Mouse (Mus musculus) heart, embryonic 15.5 days (tissue): ENCODE results near the gene Catsper1. TPM values are rescaled to one million over a fixed set of nuclear protein-coding genes. Genes with fewer than 3 reads are reported as not detected.
A peak's percentile ranks its signal among the peaks of the same experiment; 100 is the strongest.
"Not testable (repeated sequence)": the region's sequence is repeated elsewhere in the genome, so short reads cannot be mapped to it uniquely, and the experiment has no call there.

Experiments used
- ATAC-seq: fragments of 200-750 bp; cut with Nextera tagmentation; replicated peaks from 2 replicates; pipeline ENCODE4 v1.8.0; 2017; ENCODE audit warnings: low read depth, moderate TSS enrichment; ENCODE audit not compliant: insufficient number of reproducible peaks, insufficient read depth, low FRiP score
- H3K27ac ChIP-seq: fragments of 300-500 bp; sonication (generic); 2 replicates; pipeline ENCODE4 v1.5.1; 2015; ENCODE audit warnings: mild to moderate bottlenecking, inconsistent platforms
- H3K27me3 ChIP-seq: fragments of 300-500 bp; sonication (generic); 2 replicates; pipeline ENCODE4 v1.6.1; 2015; ENCODE audit warnings: inconsistent platforms
- H3K36me3 ChIP-seq: fragments of 300-500 bp; sonication (generic); 2 replicates; pipeline ENCODE4 v1.6.1; 2015; ENCODE audit warnings: mild to moderate bottlenecking, inconsistent platforms
- H3K4me1 ChIP-seq: fragments of 300-500 bp; sonication (generic); replicated peaks from 2 replicates; pipeline ENCODE4 v1.6.1; 2015; ENCODE audit warnings: inconsistent platforms
- H3K4me2 ChIP-seq: fragments of 300-500 bp; sonication (generic); 2 replicates; pipeline ENCODE4 v1.6.1; 2015; ENCODE audit warnings: inconsistent platforms, mild to moderate bottlenecking, moderate library complexity
- H3K4me3 ChIP-seq: fragments of 300-500 bp; sonication (generic); 2 replicates; pipeline ENCODE4 v1.5.1; 2015; ENCODE audit warnings: mild to moderate bottlenecking, inconsistent platforms
- H3K9ac ChIP-seq: fragments of 300-500 bp; sonication (generic); 2 replicates; pipeline ENCODE4 v1.6.1; 2015; ENCODE audit warnings: mild to moderate bottlenecking, inconsistent platforms
- H3K9me3 ChIP-seq: fragments of 300-500 bp; sonication (generic); replicated peaks from 2 replicates; pipeline ENCODE4 v1.6.1; 2016; ENCODE audit warnings: inconsistent platforms
- WGBS: fragments of 180-500 bp; shearing (Covaris S2); methylation state at CpG from one replicate; pipeline ENCODE4 v1.1.7; 2015; ENCODE audit warnings: mixed read lengths; 5-methylcytosine and 5-hydroxymethylcytosine counted together
- polyA plus RNA-seq: library from polyadenylated mRNA; unstranded; fragments of >200 nt; fragmentation: Nextera tagmentation; extraction: Ambion mirVana; gene quantifications from 2 replicates; pipeline ENCODE4 v1.2.1, GENCODE M21; 2015

The Catsper1 gene
- polyA plus RNA-seq, 1 experiment from 2014 or later, result not detected

GRCm38 (mm10) chr19:5313189-5313588 lies 22.4 kb upstream of the Catsper1 start:
- Histone ChIP-seq H3K27me3 (no peaks in the 10 kb centered on the region), H3K9ac (no peak overlapping the region), H3K36me3 (no peaks in the 10 kb centered on the region), H3K27ac (no peak overlapping the region), H3K4me2 (no peak overlapping the region), H3K4me3 (no peak overlapping the region), H3K9me3 (peaks cover 4% of the 10 kb centered on the region; the same call in 1 of the 2 replicates), H3K4me1 (no peaks in the 10 kb centered on the region)
- WGBS, result 80% methylated on average over 8 of the region's 8 CpGs
- ATAC-seq, result no peak

GRCm38 (mm10) chr19:5323801-5324200 lies 11.7 kb upstream of the Catsper1 start:
- no peaks in the 10 kb centered on the region for H3K4me1 ChIP-seq
- H3K9me3 ChIP-seq, result no peaks in the 10 kb centered on the region
- no peak for ATAC-seq
- H3K4me3 ChIP-seq, result no peak overlapping the region
- no peak overlapping the region for H3K27ac ChIP-seq
- H3K27me3 ChIP-seq, result no peaks in the 10 kb centered on the region
- no peaks in the 10 kb centered on the region for H3K36me3 ChIP-seq
- WGBS, result 54% methylated on average over 17 of the region's 17 CpGs
- no peak overlapping the region for H3K9ac ChIP-seq
- no peak overlapping the region for H3K4me2 ChIP-seq

- H3K9ac ChIP-seq, result no peak overlapping the region
- 76% methylated on average over 19 of the region's 19 CpGs for WGBS
- H3K36me3 ChIP-seq, result no peaks in the 10 kb centered on the region
- no peaks in the 10 kb centered on the region for H3K4me1 ChIP-seq
- H3K9me3 ChIP-seq, result no peaks in the 10 kb centered on the region
- ATAC-seq, result no peak
- H3K4me2 ChIP-seq, result no peak overlapping the region
- H3K27me3 ChIP-seq, result no peaks in the 10 kb centered on the region
- no peak overlapping the region for H3K4me3 ChIP-seq
- H3K27ac ChIP-seq, result no peak overlapping the region
These were observed 7.6 kb upstream of the Catsper1 start for GRCm38 (mm10) chr19:5327970-5328369.

- H3K36me3 ChIP-seq, result no peaks in the 10 kb centered on the region
- H3K4me2 ChIP-seq, result no peak overlapping the region
- H3K4me3 ChIP-seq, result no peak overlapping the region
- H3K4me1 ChIP-seq, result peaks cover 7% of the 10 kb centered on the region
- no peaks in the 10 kb centered on the region for H3K9me3 ChIP-seq
- H3K9ac ChIP-seq, result no peak overlapping the region
- no peaks in the 10 kb centered on the region for H3K27me3 ChIP-seq
- peak overlapping the region; percentile 32 for H3K27ac ChIP-seq
- peak; percentile 47; the same call in 1 of the 2 replicates for ATAC-seq
- 28% methylated on average over 5 of the region's 5 CpGs for WGBS
These were observed 800 bp upstream of the Catsper1 start for GRCm38 (mm10) chr19:5334741-5335140.

GRCm38 (mm10) chr19:5337975-5338374 lies 2.4 kb downstream of the Catsper1 start:
- Histone ChIP-seq H3K27me3 (no peaks in the 10 kb centered on the region), H3K36me3 (no peaks in the 10 kb centered on the region), H3K9me3 (no peaks in the 10 kb centered on the region), H3K27ac (no peak overlapping the region), H3K4me2 (no peak overlapping the region), H3K4me3 (no peak overlapping the region), H3K9ac (no peak overlapping the region), H3K4me1 (peaks cover 7% of the 10 kb centered on the region)
- WGBS, result 18% methylated on average over 5 of the region's 5 CpGs
- no peak for ATAC-seq

- Histone ChIP-seq H3K27me3 (no peaks in the 10 kb centered on the region), H3K9ac (no peak overlapping the region), H3K27ac (no peak overlapping the region), H3K36me3 (no peaks in the 10 kb centered on the region), H3K9me3 (no peaks in the 10 kb centered on the region), H3K4me2 (no peak overlapping the region), H3K4me1 (0 out of 2 replicates have a peak, but pooled peaks cover 4% of the 10 kb centered on the region), H3K4me3 (no peak overlapping the region)
- no peak for ATAC-seq
- 76% methylated on average over 7 of the region's 7 CpGs for WGBS
These were observed 5.8 kb downstream of the Catsper1 start for GRCm38 (mm10) chr19:5341360-5341759.

- WGBS, result 60% methylated on average over 6 of the region's 6 CpGs
- H3K36me3 ChIP-seq, result no peaks in the 10 kb centered on the region
- peak; percentile 72 for ATAC-seq
- no peak overlapping the region for H3K4me2 ChIP-seq
- H3K9ac ChIP-seq, result no peak overlapping the region
- peaks cover 10% of the 10 kb centered on the region; the same call in 1 of the 2 replicates for H3K4me1 ChIP-seq
- H3K27me3 ChIP-seq, result 0 out of 2 replicates have a peak, but pooled peaks cover 3% of the 10 kb centered on the region
- no peak overlapping the region for H3K4me3 ChIP-seq
- H3K27ac ChIP-seq, result no peak overlapping the region
- no peaks in the 10 kb centered on the region for H3K9me3 ChIP-seq
These were observed 10.0 kb downstream of the Catsper1 start for GRCm38 (mm10) chr19:5345297-5346131.

GRCm38 (mm10) chr19:5348064-5348463 lies 12.5 kb downstream of the Catsper1 start:
- H3K27me3 ChIP-seq, result 0 out of 2 replicates have a peak, but pooled peaks cover 3% of the 10 kb centered on the region

GRCm38 (mm10) chr19:5348526-5349501 lies 13.3 kb downstream of the Catsper1 start:
- peak overlapping the region; percentile 90 for H3K4me2 ChIP-seq
- H3K27ac ChIP-seq, result no peak overlapping the region
- ATAC-seq, result no peak
- 5% methylated on average over 34 of the region's 34 CpGs for WGBS
- no peaks in the 10 kb centered on the region for H3K9me3 ChIP-seq
- H3K9ac ChIP-seq, result peak overlapping the region; percentile 41
- H3K36me3 ChIP-seq, result no peaks in the 10 kb centered on the region
- peaks cover 10% of the 10 kb centered on the region; the same call in 1 of the 2 replicates for H3K4me1 ChIP-seq
- H3K4me3 ChIP-seq, result peak overlapping the region; percentile 49
- H3K27me3 ChIP-seq, result 0 out of 2 replicates have a peak, but pooled peaks cover 3% of the 10 kb centered on the region

More at GRCm38 (mm10) chr19:5348064-5348463, 12.5 kb downstream of the Catsper1 start:
- WGBS, result 71% methylated on average over 6 of the region's 6 CpGs
- Histone ChIP-seq H3K4me3 (no peak overlapping the region), H3K4me2 (no peak overlapping the region), H3K4me1 (peaks cover 10% of the 10 kb centered on the region; the same call in 1 of the 2 replicates), H3K27ac (no peak overlapping the region), H3K36me3 (no peaks in the 10 kb centered on the region), H3K9me3 (no peaks in the 10 kb centered on the region), H3K9ac (no peak overlapping the region)
- ATAC-seq, result no peak

- Histone ChIP-seq H3K9ac (peak within 1 kb of the TSS; percentile 41), H3K4me2 (peak within 1 kb of the TSS; percentile 90), H3K4me3 (peak within 1 kb of the TSS; percentile 49)
- ATAC-seq, H3K9me3 ChIP-seq, H3K36me3 ChIP-seq, H3K27ac ChIP-seq, H3K27me3 ChIP-seq, H3K4me1 ChIP-seq: not testable (repeated sequence)
- 63% methylated on average over 6 of the region's 6 CpGs for WGBS
These were observed 13.9 kb downstream of the Catsper1 start, which contains the start of gene Cst6 for GRCm38 (mm10) chr19:5349502-5349873. TSS of gene Cst6 (minus strand) at chr19:5349574.

GRCm38 (mm10) chr19:5353609-5354008 lies 18.1 kb downstream of the Catsper1 start:
- no peaks in the 10 kb centered on the region for H3K36me3 ChIP-seq
- no peak overlapping the region for H3K4me3 ChIP-seq
- H3K27me3 ChIP-seq, result 0 out of 2 replicates have a peak, but pooled peaks cover 3% of the 10 kb centered on the region
- ATAC-seq, result no peak
- H3K9me3 ChIP-seq, result no peaks in the 10 kb centered on the region
- peaks cover 6% of the 10 kb centered on the region; the same call in 1 of the 2 replicates for H3K4me1 ChIP-seq
- no peak overlapping the region for H3K9ac ChIP-seq
- H3K27ac ChIP-seq, result no peak overlapping the region
- H3K4me2 ChIP-seq, result no peak overlapping the region
- WGBS, result 75% methylated on average over 2 of the region's 2 CpGs
